Mouse (Mus musculus): ENCODE data around the gene Smim15. TPM values are rescaled to one million over a fixed set of nuclear protein-coding genes. Genes with fewer than 3 reads are reported as not detected.

Smim15 gene
- polyA plus RNA-seq, 2 experiments, result 17.1 to 24.7 TPM

GRCm38 (mm10) chr13:108066021-108066420, 21.8 kb downstream of the Smim15 start:
- Histone ChIP-seq H3K36me3 (replicated peaks; ENCODE audit: control insufficient read depth, insufficient read depth, low read depth) (no peaks in the 10 kb centered on the region), H3K9ac (replicated peaks) (no peak overlapping the region), H3K4me1 (replicated peaks; ENCODE audit: control insufficient read depth in 2 of 2, insufficient read depth in 2 of 2, low read length in 1 of 2) (no peaks in the 10 kb centered on the region), H3K4me3 (ENCODE audit: insufficient read depth in 1 of 2, low read depth in 2 of 2, low read length in 2 of 2) (no peak overlapping the region), H3K27ac (no peak overlapping the region), H3K27me3 (ENCODE audit: control insufficient read depth, insufficient read depth, low read length) (no peaks in the 10 kb centered on the region), H3K4me2 (ENCODE audit: low read depth) (no peak overlapping the region), H3K9me3 (ENCODE audit: control insufficient read depth, low read length) (no peaks in the 10 kb centered on the region)
- no peak for DNase-seq (ENCODE audit: low read depth in 3 of 3, low spot score in 3 of 3)
- TF ChIP-seq EP300 (IDR thresholded peaks at IDR 0.05; ENCODE audit: low read depth) (no peak), CTCF (IDR thresholded peaks at IDR 0.05; ENCODE audit: low read depth) (no peak)
- no peak for ATAC-seq (ENCODE audit: insufficient read depth)
- WGBS (ENCODE audit: insufficient replicate concordance), result 19% methylated on average over 2 of the region's 2 CpGs

DNA sequence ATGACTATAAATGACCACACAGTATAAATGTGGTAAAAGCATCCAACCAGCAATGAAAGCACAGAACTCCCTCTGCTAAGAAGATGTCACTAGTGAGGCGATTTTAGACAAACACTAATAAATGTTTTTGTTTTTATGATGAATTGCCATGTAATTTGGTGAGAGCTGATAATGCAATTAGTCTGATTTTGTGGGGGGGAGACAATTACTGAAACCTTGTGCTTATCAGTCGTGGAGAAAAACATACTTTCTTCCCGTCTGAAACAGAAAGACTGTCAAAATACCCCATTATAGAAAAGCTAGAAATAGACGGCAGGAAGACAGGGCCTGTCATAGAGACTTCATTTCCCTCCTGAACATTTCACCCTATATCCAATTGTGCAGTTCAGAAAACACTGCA, 24.9 kb downstream of the Smim15 start:
- H3K4me2 ChIP-seq (ENCODE audit: low read depth), result no peak overlapping the region
- H3K9me3 ChIP-seq (ENCODE audit: control insufficient read depth, low read length), result no peaks in the 10 kb centered on the region
- H3K27me3 ChIP-seq (ENCODE audit: control insufficient read depth, insufficient read depth, low read length), result no peaks in the 10 kb centered on the region
- DNase-seq (ENCODE audit: low read depth in 3 of 3, low spot score in 3 of 3), result no peak
- H3K36me3 ChIP-seq (replicated peaks; ENCODE audit: control insufficient read depth, insufficient read depth, low read depth), result no peaks in the 10 kb centered on the region
- WGBS (ENCODE audit: insufficient replicate concordance), result 28% methylated on average over 4 of the region's 4 CpGs
- no peak overlapping the region for H3K27ac ChIP-seq
- no peak for ATAC-seq (ENCODE audit: insufficient read depth)
- no peaks in the 10 kb centered on the region for H3K4me1 ChIP-seq (replicated peaks; ENCODE audit: control insufficient read depth in 2 of 2, insufficient read depth in 2 of 2, low read length in 1 of 2)
- no peak overlapping the region for H3K9ac ChIP-seq (replicated peaks)
- TF ChIP-seq CTCF (IDR thresholded peaks at IDR 0.05; ENCODE audit: low read depth) (no peak), EP300 (IDR thresholded peaks at IDR 0.05; ENCODE audit: low read depth) (no peak)
- H3K4me3 ChIP-seq (ENCODE audit: insufficient read depth in 1 of 2, low read depth in 2 of 2, low read length in 2 of 2), result no peak overlapping the region

GRCm38 (mm10) chr13:108070171-108070570, 25.9 kb downstream of the Smim15 start:
- Histone ChIP-seq H3K9me3 (ENCODE audit: control insufficient read depth, low read length) (no peaks in the 10 kb centered on the region), H3K36me3 (replicated peaks; ENCODE audit: control insufficient read depth, insufficient read depth, low read depth) (no peaks in the 10 kb centered on the region), H3K4me2 (ENCODE audit: low read depth) (no peak overlapping the region), H3K4me3 (ENCODE audit: insufficient read depth in 1 of 2, low read depth in 2 of 2, low read length in 2 of 2) (no peak overlapping the region), H3K9ac (replicated peaks) (no peak overlapping the region), H3K27me3 (ENCODE audit: control insufficient read depth, insufficient read depth, low read length) (no peaks in the 10 kb centered on the region), H3K27ac (no peak overlapping the region), H3K4me1 (replicated peaks; ENCODE audit: control insufficient read depth in 2 of 2, insufficient read depth in 2 of 2, low read length in 1 of 2) (no peaks in the 10 kb centered on the region; a peak in 1 of 4 replicates)
- no peak for ATAC-seq (ENCODE audit: insufficient read depth)
- 79% methylated on average over 10 of the region's 10 CpGs for WGBS (ENCODE audit: insufficient replicate concordance)
- TF ChIP-seq EP300 (IDR thresholded peaks at IDR 0.05; ENCODE audit: low read depth), result no peak
- TF ChIP-seq CTCF (IDR thresholded peaks at IDR 0.05; ENCODE audit: low read depth), result no peak
- no peak for DNase-seq (ENCODE audit: low read depth in 3 of 3, low spot score in 3 of 3)

GRCm38 (mm10) chr13:108077476-108077875, 33.2 kb downstream of the Smim15 start:
- no peaks in the 10 kb centered on the region for H3K9me3 ChIP-seq (ENCODE audit: control insufficient read depth, low read length)
- 49% methylated on average over 6 of the region's 6 CpGs for WGBS (ENCODE audit: insufficient replicate concordance)
- no peak for DNase-seq (ENCODE audit: low read depth in 3 of 3, low spot score in 3 of 3)
- no peaks in the 10 kb centered on the region for H3K36me3 ChIP-seq (replicated peaks; ENCODE audit: control insufficient read depth, insufficient read depth, low read depth)
- H3K4me1 ChIP-seq (replicated peaks; ENCODE audit: control insufficient read depth in 2 of 2, insufficient read depth in 2 of 2, low read length in 1 of 2), result no peaks in the 10 kb centered on the region; a peak in 1 of 4 replicates
- no peaks in the 10 kb centered on the region for H3K27me3 ChIP-seq (ENCODE audit: control insufficient read depth, insufficient read depth, low read length)
- no peak overlapping the region for H3K9ac ChIP-seq (replicated peaks)
- no peak for ATAC-seq (ENCODE audit: insufficient read depth)
- no peak overlapping the region for H3K4me3 ChIP-seq (ENCODE audit: insufficient read depth in 1 of 2, low read depth in 2 of 2, low read length in 2 of 2)
- TF ChIP-seq CTCF (IDR thresholded peaks at IDR 0.05; ENCODE audit: low read depth) (no peak), EP300 (IDR thresholded peaks at IDR 0.05; ENCODE audit: low read depth) (no peak)
- no peak overlapping the region for H3K4me2 ChIP-seq (ENCODE audit: low read depth)
- H3K27ac ChIP-seq, result no peak overlapping the region

GRCm38 (mm10) chr13:108077901-108078300, 33.7 kb downstream of the Smim15 start:
- H3K4me2 ChIP-seq (ENCODE audit: low read depth), result no peak overlapping the region
- H3K27me3 ChIP-seq (ENCODE audit: control insufficient read depth, insufficient read depth, low read length), result no peaks in the 10 kb centered on the region
- H3K27ac ChIP-seq, result no peak overlapping the region
- WGBS (ENCODE audit: insufficient replicate concordance), result 73% methylated on average over 4 of the region's 4 CpGs
- no peak overlapping the region for H3K9ac ChIP-seq (replicated peaks)
- H3K4me1 ChIP-seq (replicated peaks; ENCODE audit: control insufficient read depth in 2 of 2, insufficient read depth in 2 of 2, low read length in 1 of 2), result no peaks in the 10 kb centered on the region; a peak in 1 of 4 replicates
- TF ChIP-seq EP300 (IDR thresholded peaks at IDR 0.05; ENCODE audit: low read depth), result no peak
- TF ChIP-seq CTCF (IDR thresholded peaks at IDR 0.05; ENCODE audit: low read depth), result no peak
- ATAC-seq (ENCODE audit: insufficient read depth), result no peak
- H3K9me3 ChIP-seq (ENCODE audit: control insufficient read depth, low read length), result no peaks in the 10 kb centered on the region
- H3K4me3 ChIP-seq (ENCODE audit: insufficient read depth in 1 of 2, low read depth in 2 of 2, low read length in 2 of 2), result no peak overlapping the region
- no peak for DNase-seq (ENCODE audit: low read depth in 3 of 3, low spot score in 3 of 3)
- H3K36me3 ChIP-seq (replicated peaks; ENCODE audit: control insufficient read depth, insufficient read depth, low read depth), result no peaks in the 10 kb centered on the region
